Comparison of ENCODE assay signal across 18 mouse cellular contexts in genomic region chrX:100802034-100802433, GRCm38 (mm10). TPM values are rescaled to one million over a fixed set of nuclear protein-coding genes. Genes with fewer than 3 reads are reported as not detected.
DNase-seq lines count a peak whose midpoint lies in the region; ATAC-seq and TF ChIP-seq lines count a peak whose summit lies in the region.
"Had no signal": no experiment of that assay in that cellular context is flagged by ENCODE, and none has a peak within 500 bp of the region (broad histone marks: within the 10 kb centered on the region; RNA-seq: fewer than 3 reads in every experiment).

No protein-coding gene starts in this region.

- TF ChIP-seq CTCF in ES-Bruce4 (IDR thresholded peaks at IDR 0.05; ENCODE audit: low read depth, low read length) = no peak
- no peak for TF ChIP-seq CTCF in thymus, adult 2 months (IDR thresholded peaks at IDR 0.05; ENCODE audit: borderline replicate concordance, control insufficient read depth, extremely low read depth, insufficient read depth, low read length, poor library complexity)

- no peaks in the 10 kb centered on the region for H3K27me3 ChIP-seq in ES-Bruce4 (ENCODE audit: control insufficient read depth, insufficient read depth, low read length, poor library complexity, severe bottlenecking)
- H3K27me3 ChIP-seq in intestine, embryonic 16.5 days (replicated peaks; ENCODE audit: control insufficient read depth, insufficient read depth, low read length) = 0 out of 2 replicates have a peak, but pooled peaks cover 3% of the 10 kb centered on the region
- no peaks in the 10 kb centered on the region for H3K27me3 ChIP-seq in thymus, adult 2 months (ENCODE audit: control insufficient read depth, insufficient read depth, low read length)
- H3K27me3 ChIP-seq: forebrain, embryonic 15.5 days; liver, embryonic 13.5 days had no signal

- no peak overlapping the region for H3K9ac ChIP-seq in ES-Bruce4 (ENCODE audit: low read depth, poor library complexity, severe bottlenecking)
- no peak overlapping the region for H3K9ac ChIP-seq in intestine, embryonic 16.5 days (ENCODE audit: low read depth, low read length)
- H3K9ac ChIP-seq: forebrain, embryonic 15.5 days; liver, embryonic 13.5 days had no signal

- no peak for TF ChIP-seq POLR2A in ES-Bruce4 (IDR thresholded peaks at IDR 0.05; ENCODE audit: insufficient read depth, low read length)
- no peak for TF ChIP-seq POLR2A in thymus, adult 2 months (IDR thresholded peaks at IDR 0.05; ENCODE audit: control insufficient read depth, extremely low read depth, insufficient read depth, low read length, poor library complexity)

- H3K9me3 ChIP-seq in ES-Bruce4 (replicated peaks; ENCODE audit: control insufficient read depth, insufficient read depth, low read length, poor library complexity, severe bottlenecking) = no peaks in the 10 kb centered on the region
- no peaks in the 10 kb centered on the region for H3K9me3 ChIP-seq in intestine, embryonic 16.5 days (ENCODE audit: control insufficient read depth, low read length)
- H3K9me3 ChIP-seq: forebrain, embryonic 15.5 days; limb, embryonic 10.5 days; liver, embryonic 13.5 days; midbrain, embryonic 10.5 days had no signal

- peak overlapping the region; percentile 85 for H3K27ac ChIP-seq in ES-Bruce4 (ENCODE audit: insufficient read depth, low read length)
- H3K27ac ChIP-seq in intestine, embryonic 16.5 days (ENCODE audit: low read length) = peak overlapping the region; percentile 45
- H3K27ac ChIP-seq in thymus, adult 2 months (ENCODE audit: control insufficient read depth, insufficient read depth, low read length) = no peak overlapping the region
- H3K27ac ChIP-seq: forebrain, embryonic 15.5 days; gastrocnemius, adult 2 months; limb, embryonic 10.5 days; liver, embryonic 13.5 days; midbrain, embryonic 10.5 days had no signal

- 57% methylated on average over 6 of the region's 6 CpGs for WGBS in intestine, embryonic 16.5 days
- WGBS in large intestine, adult 2 months = 37% methylated on average over 6 of the region's 6 CpGs
- WGBS in thymus, adult 2 months = 91% methylated on average over 6 of the region's 6 CpGs

- 0 out of 2 replicates have a peak, but pooled peaks have one; percentile 63 for TF ChIP-seq EP300 in ES-Bruce4 (IDR thresholded peaks at IDR 0.05; ENCODE audit: insufficient read depth, low read depth, low read length)

- H3K36me3 ChIP-seq in ES-Bruce4 (ENCODE audit: control insufficient read depth, insufficient read depth, low read length, poor library complexity, severe bottlenecking) = peaks cover under 1% of the 10 kb centered on the region; the same call in 1 of the 2 replicates
- H3K36me3 ChIP-seq in intestine, embryonic 16.5 days (ENCODE audit: control insufficient read depth, insufficient read depth, low read length) = no peaks in the 10 kb centered on the region
- peaks cover 2% of the 10 kb centered on the region; the same call in 1 of the 2 replicates for H3K36me3 ChIP-seq in thymus, adult 2 months (ENCODE audit: control insufficient read depth, insufficient read depth, low read length)
- H3K36me3 ChIP-seq: liver, embryonic 13.5 days had no signal

- DNase-seq in large intestine, adult 2 months (ENCODE audit: low read depth, low spot score) = peak; percentile 70
- peak; percentile 74 for DNase-seq in lung, postnatal 36 days
- DNase-seq in left cerebral cortex, adult 18-20 months (ENCODE audit: low spot score in 2 of 2) = no peak
- no peak for DNase-seq in thymus, adult 2 months
- no peak for DNase-seq in testis, postnatal 10 days (ENCODE audit: low spot score)
- no peak for DNase-seq in gastrocnemius, postnatal 25 days
- DNase-seq: gastrocnemius, adult 2 months; heart, postnatal 4 days; liver, embryonic 13.5 days; right cerebral cortex, postnatal 14 days; thymus, postnatal 4 days had no signal

- peaks cover 2% of the 10 kb centered on the region for H3K4me1 ChIP-seq in ES-Bruce4 (ENCODE audit: control insufficient read depth, insufficient read depth, low read length)
- 0 out of 2 replicates have a peak, but pooled peaks cover 3% of the 10 kb centered on the region for H3K4me1 ChIP-seq in intestine, embryonic 16.5 days (ENCODE audit: control insufficient read depth, insufficient read depth, low read length)
- H3K4me1 ChIP-seq in thymus, adult 2 months (replicated peaks; ENCODE audit: control insufficient read depth, insufficient read depth, low read length) = no peaks in the 10 kb centered on the region
- H3K4me1 ChIP-seq: forebrain, embryonic 15.5 days; limb, embryonic 10.5 days; liver, embryonic 13.5 days; midbrain, embryonic 10.5 days had no signal

- peak; percentile 66 for ATAC-seq in intestine, embryonic 16.5 days
- ATAC-seq: forebrain, embryonic 15.5 days; inflammation-experienced regulatory T-cells, adult 6 months had no signal

- H3K4me2 ChIP-seq in intestine, embryonic 16.5 days (ENCODE audit: low read depth, low read length) = peak overlapping the region; percentile 20; the same call in 1 of the 2 replicates
- H3K4me2 ChIP-seq: forebrain, embryonic 15.5 days; heart, embryonic 11.5 days; liver, embryonic 13.5 days had no signal

- H3K4me3 ChIP-seq in ES-Bruce4 (ENCODE audit: low read depth, low read length) = no peak overlapping the region
- H3K4me3 ChIP-seq in intestine, embryonic 16.5 days (ENCODE audit: low read length) = no peak overlapping the region
- no peak overlapping the region for H3K4me3 ChIP-seq in thymus, adult 2 months (ENCODE audit: control insufficient read depth, insufficient read depth, low read length)
- H3K4me3 ChIP-seq: forebrain, embryonic 15.5 days; gastrocnemius, adult 2 months; limb, embryonic 10.5 days; liver, embryonic 13.5 days; midbrain, embryonic 10.5 days had no signal

RNA-seq across cellular contexts. Expression of gene Dlg3, which starts 34.5 kb away (rescaled TPM):
- polyA plus RNA-seq in ES-Bruce4 (2011; ENCODE audit: insufficient read depth, insufficient read length, low read depth, missing spikeins) = 33.8 and 40.3 TPM in 2 replicates
- polyA plus RNA-seq in intestine, embryonic 16.5 days (2015; fragmentation: Nextera tagmentation; extraction: Ambion mirVana) = 8.5 and 11.0 TPM in 2 replicates
- polyA plus RNA-seq in large intestine, adult 2 months (2012; rRNA removed) = 24.1 and 52.2 TPM in 2 replicates
- 100 to 1,000 TPM; 136 to 140 TPM for total RNA-seq in left cerebral cortex, adult 18-20 months (2021)
- polyA plus RNA-seq in thymus, adult 2 months (2012; rRNA removed) = 10.2 and 12.3 TPM in 2 replicates
- total RNA-seq in gastrocnemius, postnatal 25 days (2021) = 1 to 10 TPM; 1.1 TPM

Comparison
In these comparisons a context has a peak if more than half of its experiments do, and no peak if none do; other contexts are left out.
1. DNase-seq: peak in large intestine, adult 2 months (single experiment) and lung, postnatal 36 days (single experiment); none in left cerebral cortex, adult 18-20 months (0 of 2), thymus, adult 2 months (single experiment), testis, postnatal 10 days (single experiment) and gastrocnemius, postnatal 25 days (single experiment).